Mouse (Mus musculus): ENCODE measurements around the gene Rabif. TPM values are rescaled to one million over a fixed set of nuclear protein-coding genes. Genes with fewer than 3 reads are reported as not detected.
"Not testable (repeated sequence)": the region's sequence is repeated elsewhere in the genome, so short reads cannot be mapped to it uniquely, and the experiment has no call there.

The Rabif gene
- total RNA-seq, 2 experiments from 2014 or later: 22.6 to 26.6 TPM

- DNase-seq: no peak
These were observed 18.1 kb downstream of the Rabif start for GRCm38 (mm10) chr1:134512584-134512983.

DNA sequence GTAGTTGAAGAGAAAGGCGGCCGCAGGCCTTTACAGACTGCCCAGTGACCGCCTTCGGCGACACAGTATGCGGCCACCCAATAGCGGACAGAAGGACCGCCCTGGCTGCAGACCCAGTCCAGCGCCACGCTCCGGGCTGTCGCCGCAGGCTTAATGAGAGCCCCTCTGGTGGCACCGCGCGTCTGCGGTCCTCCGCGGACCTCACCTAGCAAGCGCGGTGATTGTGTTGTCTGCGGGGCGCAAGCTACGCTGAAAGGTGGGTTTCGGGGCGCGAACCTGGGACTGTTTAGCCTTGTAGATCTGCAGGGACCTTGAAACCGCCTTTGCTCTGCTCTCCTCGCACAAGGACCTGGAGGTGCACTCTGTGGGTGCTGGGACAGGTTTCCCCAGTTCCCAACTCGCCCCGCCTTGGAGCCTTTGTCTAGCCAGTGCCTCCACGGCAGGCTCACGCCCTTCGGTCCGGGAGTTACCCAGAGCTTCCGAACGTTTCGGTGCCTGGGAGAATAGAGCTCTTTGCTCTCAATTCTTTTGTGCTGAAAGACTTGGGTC is 18.9 kb downstream of the Rabif start:
- peak; percentile 50 for DNase-seq

DNA sequence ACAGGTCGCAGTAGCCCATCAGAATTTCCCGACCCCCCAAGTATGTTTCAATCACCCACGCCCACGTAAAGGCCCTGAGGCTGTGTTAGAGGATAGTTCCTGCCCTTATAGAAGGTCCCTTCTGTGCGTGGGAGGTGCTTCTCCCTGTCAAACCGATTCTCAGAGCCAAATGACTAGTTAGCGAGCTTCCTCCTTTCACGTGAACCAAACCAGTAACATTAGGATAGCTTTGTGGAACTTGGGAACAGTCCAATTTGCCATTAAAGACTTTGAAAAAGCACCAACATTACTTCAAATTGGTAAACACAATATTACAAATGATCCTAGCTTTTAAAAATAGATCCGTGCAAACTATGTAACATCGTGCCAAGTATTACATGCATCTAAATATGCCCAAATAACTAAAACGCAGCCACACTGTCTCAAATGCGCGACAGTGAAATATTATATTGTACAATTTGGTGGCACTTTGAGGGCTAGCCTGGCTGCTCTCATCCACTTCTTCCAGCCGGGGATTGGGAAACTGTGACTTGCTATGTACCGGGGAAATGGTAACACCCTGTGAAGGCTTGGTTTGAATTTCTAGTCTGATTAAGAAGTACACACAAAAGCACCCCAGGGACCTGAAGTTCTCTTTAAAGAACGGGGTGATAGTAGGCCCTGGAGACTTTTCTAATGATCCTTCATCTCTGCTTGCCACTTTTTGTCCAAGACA is 19.6 kb downstream of the Rabif start:
- no peak for DNase-seq

DNA sequence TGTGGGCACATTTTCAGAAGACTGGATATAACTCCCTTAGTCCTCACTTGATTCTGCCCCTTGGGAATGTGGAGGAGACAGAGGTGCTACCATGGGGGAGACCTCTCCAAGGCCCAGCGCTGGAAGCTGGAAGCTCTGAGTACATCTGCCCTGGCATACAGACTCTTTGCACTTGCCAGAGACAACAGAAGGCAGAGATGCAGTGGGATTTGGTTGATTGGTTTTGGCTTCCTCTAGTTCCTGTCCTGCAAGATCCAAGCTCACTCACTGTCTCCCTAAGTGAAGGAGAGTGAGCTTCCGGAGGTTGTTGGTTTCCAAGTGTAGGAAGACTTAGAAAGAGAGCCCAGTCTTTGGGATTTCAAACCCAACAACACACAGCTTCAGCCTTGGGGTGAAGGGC is 21.4 kb downstream of the Rabif start:
- no peak for DNase-seq

GRCm38 (mm10) chr1:134516491-134517198 is 22.2 kb downstream of the Rabif start:
- no peak for DNase-seq

- DNase-seq: not testable (repeated sequence)
These were observed 23.4 kb downstream of the Rabif start for GRCm38 (mm10) chr1:134517841-134518240.

DNA sequence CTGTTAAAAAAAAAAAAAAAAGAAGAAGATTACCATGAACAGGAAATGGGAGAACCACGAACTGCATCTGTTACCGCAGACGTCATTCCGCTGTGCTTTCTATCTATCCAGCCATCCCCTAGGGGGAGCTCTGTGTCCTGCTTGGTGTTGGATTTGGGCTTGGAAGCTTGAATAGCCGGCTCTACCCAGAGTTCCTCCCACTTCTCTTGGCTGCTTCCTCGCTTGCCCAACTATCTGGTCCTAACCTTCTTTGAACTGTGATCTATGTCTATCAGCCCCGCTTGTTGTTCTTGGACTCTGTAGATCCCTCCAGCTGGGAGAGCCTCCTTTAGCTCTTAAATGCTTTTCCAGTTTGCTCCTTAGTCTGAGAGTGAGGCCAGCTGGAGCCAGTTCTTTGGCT is 24.2 kb downstream of the Rabif start:
- peak; percentile 91 for DNase-seq

DNA sequence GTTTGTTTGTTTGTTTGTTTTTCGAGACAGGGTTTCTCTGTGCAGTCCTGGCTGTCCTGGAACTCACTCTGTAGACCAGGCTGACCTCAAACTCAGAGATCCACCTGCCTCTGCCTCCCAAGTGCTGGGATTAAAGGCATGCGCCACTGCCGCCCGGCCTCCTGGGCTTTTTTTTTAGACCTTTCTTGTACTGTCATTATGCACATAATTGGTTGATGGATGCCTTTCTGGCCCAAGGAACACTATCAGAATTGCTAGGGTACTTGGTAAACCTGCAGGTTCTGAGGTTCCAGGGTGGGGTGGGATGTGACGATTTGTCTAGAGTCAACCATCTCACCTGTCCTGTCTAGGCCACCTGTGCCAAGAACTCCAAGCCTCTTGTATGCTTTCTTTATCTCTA is 24.8 kb downstream of the Rabif start:
- DNase-seq: not testable (repeated sequence)

DNA sequence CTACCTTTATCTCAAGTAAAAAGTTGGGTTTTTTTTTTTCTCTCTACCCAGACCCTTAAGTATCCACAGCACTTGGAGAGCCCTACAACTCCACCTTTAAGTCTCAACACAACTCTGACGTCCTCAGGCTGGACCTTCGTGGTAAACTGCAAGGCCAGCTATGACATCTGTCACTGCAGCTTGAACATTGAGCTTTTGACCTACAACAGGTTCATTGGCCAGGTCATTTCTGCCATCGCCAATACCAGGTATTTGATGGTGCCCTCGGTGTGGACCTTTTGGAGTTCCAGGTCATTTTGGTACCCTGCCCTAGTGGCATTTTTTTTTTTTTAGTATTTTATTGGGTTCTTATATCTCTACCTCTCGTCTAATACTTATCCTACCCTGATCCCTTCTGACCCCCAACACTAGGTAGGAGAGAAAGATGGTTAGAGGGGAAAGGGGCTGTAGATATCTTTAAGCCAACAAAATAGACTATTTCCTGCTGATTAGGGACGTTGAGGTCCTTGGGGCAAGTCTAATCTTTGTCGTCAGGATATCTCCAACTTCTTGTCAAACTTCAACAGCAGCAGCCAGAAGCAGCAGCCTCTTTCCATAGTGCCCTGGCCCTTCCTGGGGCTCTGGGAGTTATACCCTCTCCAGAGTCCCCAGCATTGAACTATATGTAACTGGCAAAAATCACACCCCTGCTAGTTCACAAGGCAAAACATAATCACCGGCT is 25.7 kb downstream of the Rabif start:
- no peak for DNase-seq

DNA sequence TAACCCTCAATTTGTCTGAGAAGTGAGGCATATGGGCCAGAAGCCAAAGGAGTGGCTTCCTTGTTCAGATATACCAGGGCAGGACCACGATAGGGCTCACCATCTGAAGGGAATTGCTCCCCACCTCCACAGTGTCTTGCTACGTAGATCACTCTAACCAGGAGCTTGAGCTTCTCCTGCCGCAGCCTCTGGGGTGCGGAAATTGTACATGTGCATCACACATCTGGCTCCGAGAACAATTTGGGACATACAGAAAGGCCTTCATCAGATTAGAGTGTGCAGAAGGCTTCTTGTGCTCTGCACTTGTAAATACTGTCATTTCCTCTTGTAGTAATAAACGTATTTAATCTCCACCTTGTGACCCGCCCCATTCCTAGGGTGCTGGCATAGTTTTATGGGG is 26.7 kb downstream of the Rabif start:
- DNase-seq: no peak

DNA sequence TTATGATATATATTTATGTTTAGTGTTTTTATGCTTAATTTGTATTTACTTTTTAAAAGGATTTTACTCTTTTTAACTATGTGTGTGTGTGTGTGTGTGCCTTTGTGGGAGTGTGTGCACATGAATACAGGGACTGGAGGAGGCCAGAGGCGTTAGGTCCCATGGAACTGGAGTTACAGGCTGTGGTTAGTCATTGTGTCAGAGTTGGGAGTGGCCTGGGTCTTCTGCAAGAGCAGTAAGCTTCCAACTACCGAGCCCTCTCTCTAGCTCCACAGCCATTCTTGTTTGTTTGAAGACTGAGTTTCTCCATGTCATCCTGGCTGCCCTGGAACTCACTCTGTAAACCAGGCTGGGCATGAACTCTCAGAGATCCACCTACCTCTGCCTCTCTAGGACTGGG is 27.9 kb downstream of the Rabif start:
- no peak for DNase-seq

- DNase-seq: peak; percentile 32
These were observed 30.0 kb downstream of the Rabif start for GRCm38 (mm10) chr1:134524424-134524823.

GRCm38 (mm10) chr1:134525015-134525414 is 30.6 kb downstream of the Rabif start:
- no peak for DNase-seq

- no peak for DNase-seq
These were observed 32.3 kb downstream of the Rabif start for GRCm38 (mm10) chr1:134526752-134527151.

GRCm38 (mm10) chr1:134530618-134531017 is 36.2 kb downstream of the Rabif start:
- no peak for DNase-seq

GRCm38 (mm10) chr1:134533710-134534109 is 39.3 kb downstream of the Rabif start:
- not testable (repeated sequence) for DNase-seq

GRCm38 (mm10) chr1:134535054-134535453 is 40.6 kb downstream of the Rabif start:
- DNase-seq: no peak

DNA sequence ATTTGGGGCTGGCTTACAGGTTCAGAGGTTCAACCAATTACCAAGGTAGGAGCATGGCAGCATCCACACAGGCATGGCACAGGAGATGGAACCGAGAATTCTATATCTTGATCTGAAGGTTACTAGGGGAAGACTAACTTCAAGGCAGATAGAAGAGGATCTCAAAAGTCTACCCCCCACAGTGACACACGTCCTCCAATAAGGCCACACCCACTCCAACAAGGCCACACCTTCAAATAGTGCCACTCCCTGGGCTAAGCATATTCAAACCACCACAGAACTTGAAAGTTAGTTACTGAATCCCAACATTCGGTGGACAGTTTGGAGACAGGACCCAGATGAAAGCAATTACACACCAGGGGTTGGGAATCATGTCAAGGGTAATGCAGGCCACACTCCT is 41.1 kb downstream of the Rabif start:
- no peak for DNase-seq

DNA sequence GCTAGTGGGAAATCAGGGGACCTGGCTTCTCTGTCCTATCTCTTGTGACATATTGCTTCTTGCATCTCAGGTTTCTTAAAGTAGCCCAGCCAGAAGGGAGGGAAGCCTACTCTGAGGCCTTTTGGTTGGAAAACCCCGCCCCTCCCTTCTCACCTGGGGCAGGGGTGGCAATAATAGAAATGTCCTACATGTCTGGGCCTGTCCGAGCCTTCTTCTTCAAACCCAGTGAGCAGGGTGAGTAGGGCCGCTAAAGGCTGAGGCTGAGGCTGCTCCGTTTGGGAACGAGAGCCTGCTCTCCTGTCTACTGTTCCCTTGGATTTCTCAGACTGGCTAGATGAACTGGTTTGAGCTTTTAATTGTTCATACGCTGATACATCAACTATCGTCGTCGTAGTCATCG is 46.2 kb downstream of the Rabif start:
- DNase-seq: no peak

DNA sequence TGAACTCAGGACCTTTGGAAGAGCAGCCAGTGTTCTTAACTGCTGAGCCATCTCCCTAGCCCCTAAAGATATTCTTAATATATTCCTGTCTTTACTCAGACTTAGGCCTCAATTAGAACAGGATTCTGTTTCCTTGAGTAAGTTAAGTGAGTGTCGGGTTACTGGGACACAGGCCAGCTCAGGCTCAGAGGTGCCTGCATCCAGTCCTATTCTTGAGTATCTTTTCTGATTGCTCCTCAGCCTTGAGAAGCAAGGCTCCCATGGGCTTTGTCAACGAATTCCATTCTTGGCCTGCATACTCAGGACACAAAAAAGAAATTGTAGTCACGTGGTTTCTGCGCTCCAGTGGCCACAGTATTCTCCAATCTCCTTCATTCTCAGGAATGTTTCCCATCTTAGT is 53.8 kb downstream of the Rabif start:
- peak; percentile 28 for DNase-seq

DNA sequence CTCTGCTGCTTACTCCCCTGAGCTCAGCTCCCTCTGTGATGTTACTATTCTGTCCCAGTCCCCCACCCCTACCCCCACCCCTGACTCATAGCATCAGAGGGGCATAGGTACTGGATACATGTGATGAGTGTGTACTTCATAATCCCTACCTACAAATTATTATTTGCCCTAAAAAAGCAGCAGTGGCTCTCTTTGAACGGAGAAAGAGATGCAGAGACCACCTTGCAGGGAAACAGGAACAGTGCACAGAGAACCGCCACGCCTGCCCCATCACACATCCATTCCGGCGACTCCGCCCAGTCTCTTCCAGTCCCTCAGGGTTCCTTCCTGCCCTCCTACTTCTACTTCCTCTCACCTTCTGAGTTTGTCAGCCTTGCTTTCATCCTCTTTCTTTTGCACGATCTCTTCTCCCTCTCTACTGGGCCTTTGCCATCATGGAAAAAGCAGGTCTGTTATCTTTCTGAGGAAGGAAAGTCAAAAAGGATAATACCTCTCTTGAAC is 55.2 kb downstream of the Rabif start, which contains the start of gene Mgat4e:
TSS of gene Mgat4e (minus strand) at position 51 of the 501 bp plus-strand sequence.
- no peak for DNase-seq

- DNase-seq: no peak
These were observed 57.4 kb downstream of the Rabif start for GRCm38 (mm10) chr1:134551869-134552268.

- no peak for DNase-seq
These were observed 57.9 kb downstream of the Rabif start for GRCm38 (mm10) chr1:134552396-134552795.

All from adrenal gland, postnatal 10 days (tissue).